Mouse (Mus musculus): ENCODE results near the gene Zfp329.

DNA sequence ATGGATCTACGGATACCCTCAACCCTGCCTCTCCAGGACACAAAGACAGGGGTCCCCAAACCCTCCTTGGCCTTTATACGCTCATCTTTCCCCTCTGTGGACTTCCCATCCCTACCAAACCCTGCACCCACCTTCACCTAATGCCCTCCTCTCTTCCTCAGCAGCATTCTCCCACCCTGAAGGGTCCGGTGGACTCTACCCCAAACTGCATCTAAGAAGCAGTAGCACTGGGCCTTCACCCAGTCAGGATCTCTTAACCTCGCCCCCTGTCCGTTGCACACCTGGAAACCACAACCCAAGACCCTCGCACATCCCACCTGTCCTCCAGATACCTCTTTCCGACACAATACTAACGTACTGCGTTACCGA is 38.9 kb downstream of the Zfp329 start:
- TF ChIP-seq MAFK (IDR thresholded peaks at IDR 0.05; ENCODE audit: insufficient read depth, low read depth, low read length): no peak
- no peak for TF ChIP-seq HCFC1 (IDR thresholded peaks at IDR 0.05; ENCODE audit: borderline replicate concordance, insufficient read depth, low read length)
- no peak for TF ChIP-seq ZNF384 (IDR thresholded peaks at IDR 0.05; ENCODE audit: low read depth, low read length)
- no peak for TF ChIP-seq ZC3H11A (IDR thresholded peaks at IDR 0.05; ENCODE audit: borderline replicate concordance, low read depth, low read length)
- TF ChIP-seq CHD2 (IDR thresholded peaks at IDR 0.05; ENCODE audit: low read depth, low read length): no peak

Data from ES-E14 (cell line).